9 mouse cellular contexts compared by ENCODE assay signal in the genomic region with DNA sequence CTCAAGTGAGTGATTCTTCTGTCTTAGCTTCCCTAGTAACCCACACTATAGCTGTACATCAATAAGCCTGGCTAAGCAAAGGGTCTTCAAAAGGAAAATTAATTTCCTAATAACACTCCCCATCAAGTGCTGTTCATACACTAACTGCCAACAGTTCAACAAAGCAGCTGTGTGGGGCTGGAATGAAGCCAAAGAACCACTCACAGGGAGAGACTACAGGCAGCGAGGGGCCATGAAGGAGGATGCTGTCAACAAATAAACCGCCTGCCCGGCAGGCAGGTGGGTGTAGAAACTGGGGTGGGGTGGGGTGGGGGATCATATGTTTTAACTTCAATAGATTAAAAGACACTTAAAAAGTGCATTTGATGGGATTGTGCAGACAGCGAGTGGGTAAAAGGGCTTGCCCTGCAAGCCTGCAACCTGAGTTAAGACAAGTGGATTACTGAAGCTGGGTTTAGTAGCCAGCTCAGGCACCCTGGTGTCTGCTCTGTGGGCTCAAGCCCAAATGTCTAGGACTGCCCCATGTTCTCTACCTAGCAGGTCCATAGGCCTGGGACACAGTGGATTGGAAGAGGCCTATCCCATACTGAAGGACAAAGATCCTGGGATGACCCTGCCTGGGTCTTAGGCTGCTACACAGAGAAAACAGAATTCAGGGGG. TPM values are rescaled to one million over a fixed set of nuclear protein-coding genes. Genes with fewer than 3 reads are reported as not detected.
A peak's percentile ranks its signal among the peaks of the same experiment; 100 is the strongest.
DNase-seq lines count a peak whose midpoint lies in the region; ATAC-seq and TF ChIP-seq lines count a peak whose summit lies in the region.
"Had no signal": no experiment of that assay in that cellular context is flagged by ENCODE, and none has a peak within 500 bp of the region (broad histone marks: within the 10 kb centered on the region; RNA-seq: fewer than 3 reads in every experiment).

No protein-coding gene starts in this region.

- ATAC-seq in hindbrain, embryonic 12.5 days (ENCODE audit: low FRiP score), result peak; percentile 65
- peak; percentile 28; the same call in 1 of the 2 replicates for ATAC-seq in stomach, embryonic 14.5 days (ENCODE audit: insufficient number of reproducible peaks, insufficient read depth, low FRiP score, low read depth)

- H3K9ac ChIP-seq in hindbrain, embryonic 12.5 days, result no peak overlapping the region
- no peak overlapping the region for H3K9ac ChIP-seq in stomach, embryonic 14.5 days (replicated peaks; ENCODE audit: low read depth, low read length)

- TF ChIP-seq CTCF in kidney, adult 2 months (conservative IDR thresholded peaks at IDR 0.05; ENCODE audit: insufficient read depth, insufficient read length, low read depth, low read length), result no peak

- no peak overlapping the region for H3K4me2 ChIP-seq in hindbrain, embryonic 12.5 days (replicated peaks)
- H3K4me2 ChIP-seq in stomach, embryonic 14.5 days (replicated peaks; ENCODE audit: low read depth, low read length), result no peak overlapping the region

- no peak overlapping the region for H3K4me3 ChIP-seq in kidney, adult 2 months (ENCODE audit: insufficient read depth, low read depth, low read length)
- no peak overlapping the region for H3K4me3 ChIP-seq in hindbrain, embryonic 12.5 days
- no peak overlapping the region for H3K4me3 ChIP-seq in stomach, embryonic 14.5 days (ENCODE audit: low read depth, low read length)

- H3K9me3 ChIP-seq in hindbrain, embryonic 12.5 days (replicated peaks), result no peaks in the 10 kb centered on the region
- no peaks in the 10 kb centered on the region for H3K9me3 ChIP-seq in stomach, embryonic 14.5 days (ENCODE audit: control insufficient read depth, low read depth, low read length)

- H3K4me1 ChIP-seq in kidney, adult 2 months (ENCODE audit: control insufficient read depth, insufficient read depth, low read length), result no peaks in the 10 kb centered on the region
- H3K4me1 ChIP-seq in hindbrain, embryonic 12.5 days, result peaks cover 36% of the 10 kb centered on the region
- H3K4me1 ChIP-seq in stomach, embryonic 14.5 days (ENCODE audit: control insufficient read depth, insufficient read depth, low read length), result peaks cover 23% of the 10 kb centered on the region

- no peaks in the 10 kb centered on the region for H3K36me3 ChIP-seq in kidney, adult 2 months (ENCODE audit: control insufficient read depth, insufficient read depth, low read length)
- no peaks in the 10 kb centered on the region for H3K36me3 ChIP-seq in hindbrain, embryonic 12.5 days
- H3K36me3 ChIP-seq in stomach, embryonic 14.5 days (ENCODE audit: control insufficient read depth, insufficient read depth, low read length), result no peaks in the 10 kb centered on the region

- no peak for TF ChIP-seq POLR2A in kidney, adult 2 months (IDR thresholded peaks at IDR 0.05; ENCODE audit: low read depth, low read length)

- WGBS in kidney, adult 2 months, result 70% methylated on average over 4 of the region's 4 CpGs
- WGBS in hindbrain, embryonic 12.5 days, result 25% methylated on average over 4 of the region's 4 CpGs
- WGBS in stomach, embryonic 14.5 days, result 11% methylated on average over 4 of the region's 4 CpGs

- DNase-seq in adrenal gland, postnatal 10 days, result peak; percentile 54
- no peak for DNase-seq in adrenal gland, postnatal 25 days
- DNase-seq in kidney, postnatal 4 days, result peak; percentile 63 to 65
- DNase-seq in kidney, adult 2 months, result no peak
- no peak for DNase-seq in right cerebral cortex, postnatal 25 days
- DNase-seq in B cell, adult 2 months, result no peak

- no peaks in the 10 kb centered on the region for H3K27me3 ChIP-seq in kidney, adult 2 months (replicated peaks; ENCODE audit: control insufficient read depth, insufficient read depth, low read length)
- no peaks in the 10 kb centered on the region for H3K27me3 ChIP-seq in hindbrain, embryonic 12.5 days
- no peaks in the 10 kb centered on the region for H3K27me3 ChIP-seq in stomach, embryonic 14.5 days (ENCODE audit: control insufficient read depth, insufficient read depth, low read length)

- H3K27ac ChIP-seq in kidney, adult 2 months (ENCODE audit: insufficient read depth, low read depth, low read length), result no peak overlapping the region
- peak overlapping the region; percentile 49 for H3K27ac ChIP-seq in hindbrain, embryonic 12.5 days
- no peak overlapping the region for H3K27ac ChIP-seq in stomach, embryonic 14.5 days (ENCODE audit: low read length)

RNA-seq across cellular contexts. Expression of gene Zfyve28, which starts 35.8 kb away (rescaled TPM):
- total RNA-seq in adrenal gland, postnatal 10 days (2021), result 1 to 10 TPM; 1.2 to 1.8 TPM
- 0.70 TPM in 1 of 2 replicates, not detected in the other for total RNA-seq in adrenal gland, postnatal 25 days (2021)
- 0.33 and 0.36 TPM in 2 replicates for polyA plus RNA-seq in kidney, adult 2 months (2012; rRNA removed)
- 2.9 and 4.1 TPM in 2 replicates for polyA plus RNA-seq in hindbrain, embryonic 12.5 days (2016; fragmentation: Nextera tagmentation; extraction: Ambion mirVana)
- polyA plus RNA-seq in stomach, embryonic 14.5 days (2014; fragmentation: Nextera tagmentation; extraction: Ambion mirVana), result 0.62 and 0.73 TPM in 2 replicates

RNA-seq across cellular contexts. Expression of gene Cfap99, which starts 36.0 kb away (rescaled TPM):
- not detected for total RNA-seq in adrenal gland, postnatal 10 days (2021)
- not detected in 2 replicates for total RNA-seq in adrenal gland, postnatal 25 days (2021)
- polyA plus RNA-seq in kidney, adult 2 months (2012; rRNA removed), result 0.05 TPM in 1 of 2 replicates, not detected in the other
- 0.09 and 0.25 TPM in 2 replicates for polyA plus RNA-seq in hindbrain, embryonic 12.5 days (2016; fragmentation: Nextera tagmentation; extraction: Ambion mirVana)
- not detected in 2 replicates for polyA plus RNA-seq in stomach, embryonic 14.5 days (2014; fragmentation: Nextera tagmentation; extraction: Ambion mirVana)
- total RNA-seq: hematopoietic stem cell, adult 5-6 weeks had no signal

Comparison
In these comparisons a context has a peak if more than half of its experiments do, and no peak if none do; other contexts are left out.
1. DNase-seq: peak in adrenal gland, postnatal 10 days (single experiment) and kidney, postnatal 4 days (2 of 2); none in adrenal gland, postnatal 25 days (single experiment), kidney, adult 2 months (single experiment), right cerebral cortex, postnatal 25 days (single experiment) and B cell, adult 2 months (0 of 2).